Mouse (Mus musculus) testis, postnatal 14 days (tissue): ENCODE results near the gene Mon1a.
A peak's percentile ranks its signal among the peaks of the same experiment; 100 is the strongest.

Experiments
- DNase-seq: peaks from one replicate; pipeline ENCODE4 v3.0.0; 2021; ENCODE audit warnings: low spot score

The Mon1a gene

DNA sequence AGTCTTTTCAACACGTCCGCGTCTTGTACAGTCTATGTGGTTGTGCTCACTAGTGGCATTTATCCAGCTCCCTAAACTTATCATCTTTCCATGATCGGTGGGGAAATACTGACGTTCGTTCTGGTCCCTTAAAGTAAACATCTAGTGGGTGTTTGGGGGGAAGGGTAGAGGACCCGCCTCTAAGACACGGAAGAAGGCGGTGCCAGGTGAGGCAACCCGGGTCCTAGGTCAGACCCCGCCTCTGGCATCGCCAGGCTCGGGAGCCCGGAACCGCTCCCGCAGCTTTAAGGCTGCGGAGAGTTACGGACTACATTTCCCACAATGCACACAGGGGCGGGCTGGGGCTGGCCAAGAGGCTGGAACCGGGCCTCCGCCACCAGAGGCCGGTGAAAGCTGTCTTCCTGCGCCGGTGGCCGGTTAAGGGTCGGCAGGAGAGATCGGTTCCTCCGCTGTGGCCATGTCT, at the start of gene Mon1a:
Gene Mon1a, plus strand, starts transcription at position 348 of the 463 bp plus-strand sequence.
- peak; percentile 87 for DNase-seq

DNA sequence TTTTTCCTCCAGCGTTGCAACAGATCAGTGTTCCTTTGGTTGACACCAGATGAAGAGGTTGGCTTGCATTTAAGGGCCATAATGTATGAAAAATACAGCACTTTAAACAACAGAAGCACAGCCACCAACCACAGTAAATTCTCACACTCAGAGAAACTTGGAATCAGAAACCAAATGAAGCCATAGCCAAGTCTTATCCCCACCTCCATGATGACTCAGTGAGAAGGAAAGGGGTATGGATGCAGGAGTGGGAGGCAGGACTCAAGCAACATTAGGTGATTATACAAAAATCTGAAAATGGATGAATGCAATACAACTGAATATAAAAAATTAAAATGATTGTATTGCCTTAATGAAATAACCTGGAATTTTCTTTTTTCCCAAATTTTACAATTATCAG, 49.1 kb upstream of the Mon1a start:
- no peak for DNase-seq

DNA sequence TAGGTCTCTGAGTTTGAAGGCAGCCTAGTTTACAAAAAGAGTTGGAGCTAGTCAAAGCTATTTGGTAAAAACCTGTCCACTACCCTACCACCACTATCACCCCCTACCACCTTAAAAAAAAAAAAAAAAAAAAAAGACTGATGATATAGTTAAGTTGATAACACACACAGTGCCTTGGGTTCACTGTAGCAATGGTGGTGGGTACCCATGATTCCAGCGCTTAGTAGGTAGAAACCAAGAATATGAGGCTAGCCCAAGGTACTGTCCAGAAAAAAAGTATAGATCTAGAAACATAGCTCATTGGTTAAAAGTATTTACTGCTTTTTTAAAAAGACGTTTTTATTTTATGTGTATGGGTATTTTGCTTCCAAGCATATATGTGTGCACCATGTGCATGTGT, 45.2 kb upstream of the Mon1a start:
- DNase-seq = no peak

DNA sequence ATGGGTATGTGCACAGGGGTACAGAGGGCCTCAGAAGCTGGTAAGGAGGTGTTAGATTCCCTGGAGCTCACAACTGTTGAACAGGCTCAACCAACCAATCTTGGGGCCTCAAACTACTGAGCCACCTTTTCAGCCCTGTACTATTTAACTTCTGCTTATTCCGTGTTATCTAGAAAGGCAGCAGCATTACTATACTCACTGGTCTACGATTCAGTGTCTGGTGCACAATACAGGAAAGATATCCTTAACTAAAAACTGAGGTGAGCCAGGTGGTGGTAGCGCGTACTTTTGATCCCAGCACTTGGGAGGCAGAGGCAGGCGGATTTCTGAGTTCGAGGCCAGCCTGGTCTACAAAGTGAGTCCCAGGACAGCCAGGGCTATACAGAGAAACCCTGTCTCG, 39.0 kb upstream of the Mon1a start:
- DNase-seq = no peak

DNA sequence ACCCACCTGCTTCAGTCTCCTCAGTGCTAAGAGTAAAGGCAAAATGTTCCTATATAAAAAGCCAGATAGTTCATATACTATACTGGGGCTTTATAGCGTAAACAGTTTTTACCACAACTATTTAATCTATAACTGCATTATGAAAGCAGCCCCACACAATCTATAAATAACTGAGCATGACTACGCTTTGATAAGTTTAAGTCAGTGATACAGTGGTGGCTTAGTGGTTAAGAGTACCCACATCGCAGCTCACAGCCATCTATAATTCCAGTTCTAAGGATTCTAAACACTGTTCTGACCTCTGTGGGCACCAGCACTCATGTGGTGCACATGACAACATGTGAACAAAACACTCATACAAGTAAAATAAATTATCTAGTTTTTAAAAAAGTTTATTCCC, 29.6 kb upstream of the Mon1a start:
- DNase-seq = no peak

DNA sequence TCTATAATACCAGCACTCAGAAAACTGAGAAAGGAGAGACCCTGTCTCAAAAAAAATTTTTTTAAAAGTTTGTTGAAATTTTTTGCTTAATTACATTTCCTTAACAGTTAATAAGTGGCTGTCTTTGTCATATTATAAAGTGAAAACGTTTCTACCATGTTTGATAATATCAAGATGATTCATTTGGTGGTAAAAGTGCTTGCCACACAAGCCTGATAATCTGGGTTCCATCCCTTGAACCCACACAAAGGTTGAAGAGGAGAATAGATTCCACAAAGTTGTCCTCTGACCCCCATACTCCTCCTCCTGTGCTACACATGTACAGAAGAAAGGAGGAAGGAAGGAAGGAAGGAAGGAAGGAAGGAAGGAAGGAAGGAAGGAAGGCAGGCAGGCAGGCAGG, 23.5 kb upstream of the Mon1a start:
- DNase-seq = no peak

DNA sequence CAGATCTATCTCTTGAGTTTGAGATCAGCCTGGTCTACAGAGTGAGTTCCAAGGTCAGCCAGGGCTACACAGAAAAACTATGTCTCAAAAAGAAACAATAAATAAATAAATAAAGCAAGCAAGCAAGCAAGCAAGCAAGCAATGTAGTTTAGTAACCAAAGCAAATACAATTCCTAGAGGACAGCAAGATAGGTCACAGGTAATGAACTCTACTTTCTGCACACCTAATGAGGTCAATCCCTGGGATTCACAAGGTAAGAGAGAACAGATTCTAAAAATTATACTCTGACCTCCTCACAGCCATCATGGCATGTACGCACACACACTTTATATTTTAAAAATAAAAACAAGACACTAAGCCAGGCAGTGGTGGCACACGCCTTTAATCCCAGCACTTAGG, 21.9 kb upstream of the Mon1a start:
- DNase-seq = no peak

DNA sequence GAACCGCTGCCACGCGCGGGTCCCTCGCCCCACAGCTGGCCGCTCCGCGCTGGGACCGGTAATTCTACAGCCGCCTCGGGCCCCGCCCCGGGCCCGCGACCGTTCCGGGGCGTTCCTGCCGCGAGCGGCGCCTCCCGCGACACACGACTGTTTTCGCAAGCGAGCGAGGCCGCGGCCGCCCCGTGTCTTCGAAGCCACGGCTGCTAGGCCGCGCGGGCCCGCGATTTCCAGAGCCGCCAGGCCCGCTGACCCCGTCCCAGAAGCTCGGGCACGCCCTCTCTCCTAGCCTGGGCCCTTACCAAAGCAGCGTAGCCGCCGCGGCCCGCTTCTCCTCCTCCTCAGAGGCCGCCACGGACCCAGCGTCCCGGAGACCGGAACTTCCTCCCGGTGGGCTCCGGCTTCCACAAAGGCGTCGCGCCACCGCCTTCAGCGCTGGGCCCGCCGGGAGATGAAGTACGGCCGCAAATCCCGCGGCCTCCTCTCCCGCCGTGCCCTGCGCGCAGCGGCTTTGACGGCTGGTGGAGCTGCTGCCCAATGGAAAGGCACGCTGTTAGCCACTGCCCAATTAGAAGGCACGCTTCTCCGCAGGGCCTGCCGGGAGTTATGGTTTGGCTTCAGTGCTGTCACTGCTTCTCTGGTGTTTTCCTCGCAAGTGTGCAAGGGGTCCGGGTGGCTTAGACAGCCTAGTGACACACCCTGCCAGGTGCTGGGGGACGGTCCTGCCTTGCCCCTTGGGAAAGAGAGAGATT, 15.4 kb upstream of the Mon1a start:
- DNase-seq = peak; percentile 97

DNA sequence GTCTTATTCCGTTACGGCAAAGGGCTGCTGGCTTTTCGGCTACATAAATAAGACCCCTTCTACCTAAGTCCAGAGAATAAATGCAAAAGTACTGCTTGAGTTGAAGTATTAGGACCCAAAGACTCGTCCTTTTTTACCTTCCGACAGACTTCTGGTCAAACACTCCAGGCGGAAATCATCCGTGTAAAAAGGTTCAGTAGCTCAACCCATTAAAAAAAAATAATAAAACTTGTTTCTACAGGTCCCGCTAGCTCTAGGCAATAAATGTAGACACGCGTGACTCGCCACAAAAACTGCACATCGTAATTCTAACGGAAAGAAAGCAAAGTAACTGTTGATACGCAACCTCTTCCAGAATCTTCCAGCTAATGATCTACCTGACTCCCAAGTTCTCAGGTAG, 14.8 kb upstream of the Mon1a start, which contains the start of gene Rbm6:
Gene Rbm6, minus strand, starts transcription at position 101 of the 400 bp plus-strand sequence.
- DNase-seq = no peak

DNA sequence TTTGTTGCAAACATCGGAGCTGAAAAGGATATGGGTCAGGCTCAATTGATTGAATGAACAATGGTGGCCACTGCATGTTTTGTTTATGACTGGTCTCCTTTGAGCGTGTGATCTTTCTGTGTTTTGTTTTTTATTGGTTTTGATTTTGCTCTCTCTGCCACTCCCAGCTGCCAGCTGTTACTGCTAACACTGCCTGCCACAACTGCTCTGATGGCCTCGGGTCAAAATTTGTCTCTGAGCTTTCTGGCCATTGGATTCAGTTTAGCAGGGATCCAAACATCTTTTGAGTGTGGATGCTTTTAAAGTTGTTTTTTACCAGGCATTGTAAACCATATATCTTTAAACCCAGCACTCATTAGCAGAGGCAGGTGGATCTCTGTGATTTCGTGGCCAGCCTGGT, 7.5 kb upstream of the Mon1a start:
- DNase-seq = no peak

DNA sequence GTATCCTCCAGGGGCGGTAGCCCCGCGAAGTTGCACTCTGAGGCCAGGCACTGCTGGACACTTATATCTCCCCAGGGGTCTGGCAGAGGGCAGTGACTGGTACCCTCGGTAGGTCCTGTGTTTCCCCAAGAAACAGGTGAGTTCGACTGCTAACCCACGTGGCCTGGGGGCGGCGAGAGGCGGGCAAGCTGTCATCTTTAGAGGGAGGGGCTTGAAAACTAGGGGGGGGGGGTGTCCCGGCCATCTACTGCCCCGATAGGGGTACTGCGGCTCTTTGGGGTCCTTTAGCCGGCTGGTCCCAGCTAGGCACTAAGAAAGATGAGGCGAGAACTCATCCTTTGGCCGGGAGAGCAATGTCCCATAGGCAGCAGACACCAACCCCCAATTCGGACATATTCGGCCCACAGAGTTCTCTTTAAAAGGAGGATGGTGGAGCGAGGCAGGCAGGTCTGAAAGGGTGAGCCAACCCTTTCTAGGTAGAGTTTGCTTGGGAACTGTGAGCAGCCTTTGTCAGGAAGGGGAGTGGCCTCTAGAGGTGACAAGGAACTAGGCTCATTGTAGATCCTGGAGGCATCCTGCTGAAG, 408 bp downstream of the Mon1a start:
- no peak for DNase-seq

DNA sequence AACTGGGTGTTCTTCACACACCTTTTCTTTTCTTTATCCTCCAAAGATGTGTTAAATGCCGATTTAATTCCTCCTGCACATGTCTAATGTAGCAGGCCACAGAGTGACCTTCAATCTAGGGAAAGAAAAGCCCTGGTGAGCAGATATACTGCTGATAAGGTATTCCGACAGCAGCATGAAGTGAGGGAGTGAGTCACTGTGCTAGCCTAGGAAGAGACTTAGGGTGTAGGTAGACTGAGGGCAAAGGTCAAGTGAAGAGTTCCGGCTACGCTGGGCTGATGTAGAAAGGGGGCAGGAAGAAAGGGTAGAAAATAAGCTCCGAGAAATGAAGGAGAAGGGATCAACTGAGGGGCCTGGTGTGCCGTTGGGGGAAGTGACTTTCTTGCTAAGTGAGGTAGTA, 2.3 kb downstream of the Mon1a start:
- DNase-seq = no peak

DNA sequence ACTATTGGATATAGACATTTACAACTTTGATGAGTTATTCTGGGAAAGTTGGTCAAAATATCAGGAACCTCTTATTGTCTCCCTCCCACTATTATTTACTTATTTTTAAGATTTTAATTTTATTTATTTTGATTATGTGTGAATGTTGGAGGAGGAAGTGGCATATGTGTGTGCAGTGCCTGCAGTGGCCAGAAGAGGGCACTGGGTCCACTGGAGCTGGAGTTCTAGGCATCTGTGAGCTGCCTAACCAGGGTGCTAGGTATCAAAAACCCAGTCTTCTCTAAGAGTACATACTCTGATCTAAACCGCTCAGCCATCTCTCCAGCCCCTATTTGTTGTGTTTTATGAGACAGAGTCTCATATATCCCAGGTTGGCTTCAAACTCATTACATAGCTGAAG, 3.1 kb downstream of the Mon1a start:
- no peak for DNase-seq

DNA sequence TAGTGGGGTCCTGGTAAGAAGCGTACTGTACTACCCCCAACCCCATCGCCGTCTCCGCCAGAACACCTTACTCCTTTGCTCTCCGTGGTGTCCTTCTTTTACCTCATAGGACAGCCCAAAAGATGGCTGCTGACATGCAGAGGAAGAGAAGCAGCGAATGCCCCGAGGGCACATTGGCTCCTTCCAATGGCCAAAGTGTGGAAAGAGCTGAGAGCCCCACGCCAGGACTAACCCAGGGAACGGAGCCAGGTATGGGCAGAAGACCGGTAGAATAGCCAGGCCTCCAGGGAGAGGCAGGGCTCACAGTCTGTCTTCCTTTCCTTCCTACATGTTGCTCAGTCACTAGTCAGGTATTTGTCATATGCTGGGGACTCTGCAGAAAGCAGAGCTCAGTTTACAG, 10.6 kb downstream of the Mon1a start:
- DNase-seq = no peak

DNA sequence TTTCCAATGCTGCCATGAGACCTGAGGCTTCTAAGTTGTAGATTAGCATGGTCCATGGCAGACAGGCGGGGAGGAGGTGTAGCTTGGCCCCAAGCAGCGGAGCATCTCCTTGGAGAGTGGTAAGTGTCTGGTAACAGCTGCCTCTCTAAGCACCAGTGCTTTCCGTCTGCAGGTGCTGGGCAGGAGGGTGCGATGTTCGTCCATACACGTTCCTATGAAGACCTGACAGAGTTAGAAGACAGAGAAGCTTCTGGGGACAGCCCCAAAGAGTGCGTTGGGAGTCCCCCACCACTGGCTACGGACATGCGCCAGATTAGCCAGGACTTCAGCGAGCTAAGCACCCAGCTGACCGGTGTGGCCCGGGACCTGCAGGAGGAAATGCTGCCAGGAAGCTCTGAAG, 11.9 kb downstream of the Mon1a start:
- no peak for DNase-seq

DNA sequence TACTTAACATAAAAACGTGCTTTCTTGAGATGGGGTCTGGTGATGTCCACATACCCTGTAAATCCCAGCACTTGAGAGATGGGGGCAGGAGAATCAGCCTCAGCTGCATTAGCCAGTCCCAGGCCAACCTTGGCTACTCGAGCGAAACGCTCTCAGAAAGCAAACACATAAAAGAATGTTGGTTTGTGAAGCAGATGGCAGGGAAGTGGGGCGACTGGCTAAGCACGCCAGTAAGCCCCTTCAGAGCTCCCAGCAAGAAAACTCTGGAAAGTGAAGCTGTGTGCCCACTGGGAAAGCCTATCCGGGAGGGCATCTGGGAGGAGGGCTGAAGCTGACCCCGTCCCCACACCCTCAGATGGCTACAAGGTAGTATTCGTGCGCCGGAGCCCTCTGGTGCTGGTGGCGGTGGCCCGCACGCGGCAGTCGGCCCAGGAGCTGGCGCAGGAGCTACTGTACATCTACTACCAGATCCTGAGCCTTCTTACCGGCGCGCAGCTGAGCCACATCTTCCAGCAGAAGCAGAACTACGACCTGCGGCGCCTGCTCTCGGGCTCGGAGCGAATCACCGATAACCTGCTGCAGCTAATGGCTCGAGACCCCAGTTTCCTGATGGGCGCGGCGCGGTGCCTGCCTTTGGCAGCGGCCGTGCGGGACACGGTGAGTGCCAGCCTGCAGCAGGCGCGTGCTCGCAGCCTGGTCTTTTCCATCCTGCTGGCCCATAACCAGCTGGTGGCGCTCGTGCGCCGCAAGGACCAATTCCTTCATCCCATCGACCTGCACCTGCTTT, 13.1 kb downstream of the Mon1a start:
- DNase-seq = peak; percentile 76

DNA sequence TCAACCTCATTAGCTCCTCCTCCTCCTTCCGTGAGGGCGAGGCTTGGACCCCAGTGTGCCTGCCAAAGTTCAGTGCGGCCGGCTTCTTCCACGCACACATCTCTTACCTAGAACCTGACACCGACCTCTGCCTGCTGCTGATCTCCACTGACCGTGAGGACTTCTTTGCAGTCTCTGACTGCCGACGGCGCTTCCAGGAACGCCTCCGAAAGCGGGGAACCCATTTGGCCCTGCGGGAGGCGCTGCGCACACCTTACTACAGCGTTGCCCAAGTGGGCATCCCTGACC, 13.6 kb downstream of the Mon1a start:
- no peak for DNase-seq

DNA sequence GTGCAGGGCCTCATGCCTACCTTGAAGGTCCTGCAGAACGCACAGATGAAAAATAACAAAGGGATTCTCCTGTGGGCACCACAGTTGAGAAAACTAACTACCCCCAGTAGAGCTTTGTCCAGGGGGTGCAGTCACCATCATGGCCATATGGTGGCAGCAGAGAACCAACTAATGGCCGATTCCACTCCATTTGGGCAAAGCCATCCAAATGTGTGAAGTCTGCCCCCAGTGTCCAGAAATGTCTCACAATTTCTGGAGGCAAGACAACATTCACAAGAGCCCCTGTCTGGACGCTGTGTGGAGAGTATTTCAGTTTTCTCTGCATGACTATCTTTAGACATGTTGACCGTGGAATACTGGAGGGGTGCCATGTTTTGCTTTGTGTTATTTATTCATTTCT, 16.8 kb downstream of the Mon1a start:
- DNase-seq = peak; percentile 64

DNA sequence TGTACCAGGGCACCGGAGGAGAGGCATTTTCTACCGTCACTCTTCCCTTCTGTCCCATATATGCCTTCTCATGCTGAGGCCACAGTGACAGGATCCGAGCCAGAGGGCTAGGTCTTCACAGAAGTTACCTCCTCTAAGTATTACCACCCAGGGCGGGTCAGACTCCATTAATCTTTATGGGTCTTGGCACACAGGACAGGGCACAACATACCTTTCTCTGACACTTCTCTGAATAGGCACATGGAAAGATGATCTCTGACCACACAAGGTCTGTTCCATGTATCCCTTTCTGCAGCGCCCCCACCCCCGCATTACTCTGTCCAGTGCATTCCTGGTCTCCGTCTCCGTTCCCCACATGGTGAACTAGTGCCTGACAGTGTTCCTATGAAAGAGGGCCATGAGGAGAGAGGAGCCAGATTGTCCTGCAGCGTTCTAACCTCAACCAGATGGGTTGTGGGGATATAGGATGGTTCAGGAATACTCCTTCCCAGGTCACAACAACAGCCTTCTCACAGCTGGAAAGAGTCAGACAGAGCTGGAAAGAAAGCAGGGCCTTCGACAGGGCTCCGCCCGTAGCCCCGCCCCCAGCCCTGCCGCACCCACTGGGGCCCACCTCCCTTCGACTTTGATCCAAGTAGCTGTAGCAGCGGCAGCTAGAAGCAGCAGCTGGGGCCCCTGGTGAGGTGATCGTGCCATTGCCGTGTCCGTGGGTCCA, 18.5 kb downstream of the Mon1a start, which contains the start of gene Mst1r:
Gene Mst1r, plus strand, starts transcription at position 622 of the 715 bp plus-strand sequence.
- peak; percentile 75 for DNase-seq

DNA sequence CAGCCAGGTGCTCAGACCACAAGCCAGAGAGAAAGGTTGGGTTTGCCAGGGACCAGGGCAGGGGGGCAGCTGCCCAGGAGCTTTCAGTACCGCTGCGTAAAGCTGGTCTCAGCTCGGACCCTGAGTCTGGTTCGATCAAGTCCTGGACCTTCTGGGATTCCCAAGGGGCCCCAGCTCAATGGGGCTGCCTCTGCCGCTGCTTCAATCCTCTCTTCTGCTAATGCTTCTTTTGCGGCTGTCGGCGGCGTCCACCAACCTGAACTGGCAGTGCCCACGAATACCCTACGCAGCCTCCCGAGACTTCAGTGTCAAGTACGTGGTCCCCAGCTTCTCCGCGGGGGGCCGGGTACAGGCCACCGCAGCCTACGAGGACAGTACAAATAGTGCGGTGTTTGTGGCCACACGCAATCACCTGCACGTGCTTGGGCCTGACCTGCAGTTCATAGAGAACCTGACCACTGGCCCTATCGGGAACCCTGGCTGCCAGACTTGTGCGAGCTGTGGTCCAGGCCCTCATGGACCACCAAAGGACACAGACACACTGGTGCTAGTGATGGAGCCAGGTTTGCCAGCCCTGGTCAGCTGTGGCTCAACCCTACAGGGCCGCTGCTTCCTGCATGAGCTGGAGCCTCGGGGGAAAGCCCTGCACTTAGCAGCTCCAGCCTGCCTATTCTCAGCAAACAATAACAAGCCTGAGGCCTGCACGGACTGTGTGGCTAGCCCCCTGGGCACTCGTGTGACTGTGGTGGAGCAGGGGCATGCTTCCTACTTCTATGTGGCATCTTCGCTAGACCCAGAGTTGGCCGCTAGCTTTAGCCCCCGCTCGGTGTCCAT, 19.2 kb downstream of the Mon1a start:
- DNase-seq = no peak

DNA sequence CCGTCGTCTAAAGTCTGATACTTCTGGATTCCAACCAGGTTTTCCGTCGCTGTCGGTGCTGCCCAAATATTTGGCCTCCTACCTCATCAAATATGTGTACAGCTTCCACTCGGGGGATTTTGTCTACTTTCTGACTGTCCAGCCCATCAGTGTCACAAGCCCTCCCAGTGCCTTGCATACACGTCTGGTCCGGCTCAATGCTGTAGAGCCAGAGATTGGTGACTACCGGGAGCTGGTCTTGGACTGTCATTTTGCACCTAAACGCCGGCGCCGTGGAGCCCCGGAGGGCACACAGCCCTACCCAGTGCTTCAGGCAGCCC, 19.8 kb downstream of the Mon1a start:
- DNase-seq = no peak
